Mouse (Mus musculus) cortical plate, adult 2 months (tissue): Measurements from ENCODE around the gene Id3. TPM values are rescaled to one million over a fixed set of nuclear protein-coding genes. Genes with fewer than 3 reads are reported as not detected.

ENCODE experiments used
- H3K27ac ChIP-seq: fragments of 200-500 bp; 2 replicates; pipeline ENCODE4 v1.5.1; 2012; ENCODE audit warnings: low read length, control low read depth, inconsistent platforms; ENCODE audit not compliant: insufficient read depth
- H3K4me1 ChIP-seq: fragments of 200-500 bp; 2 replicates; pipeline ENCODE4 v1.6.1; 2011; ENCODE audit warnings: low read length; ENCODE audit not compliant: control insufficient read depth, insufficient read depth
- H3K4me3 ChIP-seq: fragments of 200-500 bp; 2 replicates; pipeline ENCODE4 v1.5.1; 2011; ENCODE audit warnings: mild to moderate bottlenecking, low read length, control low read depth; ENCODE audit not compliant: insufficient read depth
- CTCF ChIP-seq: fragments of 200-500 bp; IDR thresholded peaks from 2 replicates; pipeline ENCODE4 v1.5.1; 2011; ENCODE audit warnings: mild to moderate bottlenecking, control low read depth, low read length; ENCODE audit not compliant: insufficient read depth; ENCODE audit errors: extremely low read depth
- POLR2A ChIP-seq: fragments of 200-500 bp; IDR thresholded peaks from 2 replicates; pipeline ENCODE4 v1.6.1; 2011; ENCODE audit warnings: mild to moderate bottlenecking, low read length, control low read depth; ENCODE audit not compliant: insufficient read depth; ENCODE audit errors: extremely low read depth
- polyA plus RNA-seq: library from polyadenylated mRNA; depleted of rRNA; stranded (reverse); fragments of >200 nt; gene quantifications from 2 replicates; pipeline ENCODE4 v1.2.3, GENCODE M21; 2012

The Id3 gene
- polyA plus RNA-seq, 1 experiment = 82.9 TPM

- Histone ChIP-seq H3K27ac (no peak overlapping the region; the same call in 1 of the 2 replicates), H3K4me3 (no peak overlapping the region), H3K4me1 (no peaks in the 10 kb centered on the region)
- no peak for TF ChIP-seq CTCF
- no peak for TF ChIP-seq POLR2A
Measured at GRCm38 (mm10) chr4:136139326-136140110, 3.8 kb upstream of the Id3 start.

- Histone ChIP-seq H3K27ac (peak overlapping the region; percentile 90), H3K4me1 (peaks cover 2% of the 10 kb centered on the region; the same call in 1 of the 2 replicates), H3K4me3 (no peak overlapping the region)
- TF ChIP-seq POLR2A (no peak), CTCF (no peak)
Measured at GRCm38 (mm10) chr4:136140327-136141250, 2.7 kb upstream of the Id3 start.

GRCm38 (mm10) chr4:136142267-136143192, 767 bp upstream of the Id3 start:
- TF ChIP-seq POLR2A (no peak), CTCF (no peak)
- Histone ChIP-seq H3K27ac (peak overlapping the region; percentile 87), H3K4me1 (peaks cover 4% of the 10 kb centered on the region), H3K4me3 (peak overlapping the region; percentile 70; the same call in 1 of the 2 replicates)

- peaks cover 4% of the 10 kb centered on the region for H3K4me1 ChIP-seq
- peak overlapping the region; percentile 70 for H3K4me3 ChIP-seq
- TF ChIP-seq POLR2A = no peak; the same call in 1 of the 2 replicates
- TF ChIP-seq CTCF = no peak
- peak overlapping the region; percentile 99 for H3K27ac ChIP-seq
Measured at GRCm38 (mm10) chr4:136144126-136144926, 1.0 kb downstream of the Id3 start.

- Histone ChIP-seq H3K4me1 (peaks cover 4% of the 10 kb centered on the region), H3K27ac (peak overlapping the region; percentile 99), H3K4me3 (peak overlapping the region; percentile 70)
- TF ChIP-seq POLR2A (no peak), CTCF (no peak)
Measured at GRCm38 (mm10) chr4:136144927-136145292, 1.6 kb downstream of the Id3 start.

- TF ChIP-seq POLR2A = no peak
- no peak for TF ChIP-seq CTCF
- peak overlapping the region; percentile 99 for H3K27ac ChIP-seq
- peaks cover 4% of the 10 kb centered on the region for H3K4me1 ChIP-seq
- H3K4me3 ChIP-seq = peak overlapping the region; percentile 70
Measured at GRCm38 (mm10) chr4:136145362-136145885, 2.1 kb downstream of the Id3 start.

GRCm38 (mm10) chr4:136145991-136146711, 2.9 kb downstream of the Id3 start:
- TF ChIP-seq POLR2A (no peak), CTCF (no peak)
- H3K4me1 ChIP-seq = peaks cover 4% of the 10 kb centered on the region

More at GRCm38 (mm10) chr4:136145991-136146711, 2.9 kb downstream of the Id3 start:
- Histone ChIP-seq H3K27ac (peak overlapping the region; percentile 99), H3K4me3 (peak overlapping the region; percentile 70)
